Mouse (Mus musculus) MEL (cell line): ENCODE data around the gene Gm29609.

Experiments
- CHD1 ChIP-seq: IDR thresholded peaks from 2 replicates; pipeline ENCODE4 v1.6.1; 2012; ENCODE audit warnings: low read depth, mild to moderate bottlenecking, inconsistent platforms, low read length, improper control_type of control experiment
- CHD2 ChIP-seq: IDR thresholded peaks from 2 replicates; pipeline ENCODE4 v1.6.1; 2011; ENCODE audit warnings: low read length, improper control_type of control experiment
- CTCF ChIP-seq, 3 experiments: IDR thresholded peaks in 2 of 3; conservative IDR thresholded peaks in 1 of 3; 2 replicates each; pipeline ENCODE4 v1.5.1; 2011 to 2012; ENCODE audit warnings: low read length in 3 of 3, low read depth in 2 of 3, mild to moderate bottlenecking in 2 of 3, improper control_type of control experiment in 1 of 3, inconsistent platforms in 1 of 3, mixed read lengths in 1 of 3, moderate library complexity in 1 of 3; ENCODE audit not compliant: control insufficient read depth in 1 of 3, insufficient read depth in 1 of 3, poor library complexity in 1 of 3, severe bottlenecking in 1 of 3
- GABPA ChIP-seq: IDR thresholded peaks from 2 replicates; pipeline ENCODE4 v1.6.1; 2012; ENCODE audit warnings: low read depth, mild to moderate bottlenecking, inconsistent platforms, low read length, improper control_type of control experiment, moderate library complexity
- MAFK ChIP-seq: IDR thresholded peaks from 2 replicates; pipeline ENCODE4 v1.6.1; 2011; ENCODE audit warnings: low read depth, mild to moderate bottlenecking, low read length, improper control_type of control experiment, borderline replicate concordance
- POLR2A ChIP-seq, 2 experiments: IDR thresholded peaks; 2 replicates each; pipeline ENCODE4 v1.6.1; 2011 to 2012; ENCODE audit warnings: low read length in 2 of 2, mild to moderate bottlenecking in 2 of 2, control low read depth in 1 of 2, improper control_type of control experiment in 1 of 2, low read depth in 1 of 2, moderate library complexity in 1 of 2; ENCODE audit not compliant: control insufficient read depth in 1 of 2, insufficient read depth in 1 of 2, poor library complexity in 1 of 2
- POLR2AphosphoS2 ChIP-seq: IDR thresholded peaks from 2 replicates; pipeline ENCODE4 v1.6.1; 2011; ENCODE audit warnings: low read length, improper control_type of control experiment
- RAD21 ChIP-seq: IDR thresholded peaks from 2 replicates; pipeline ENCODE4 v1.6.1; 2011; ENCODE audit warnings: mild to moderate bottlenecking, low read depth, low read length, improper control_type of control experiment
- USF1 ChIP-seq: IDR thresholded peaks from 2 replicates; pipeline ENCODE4 v1.6.1; 2014; ENCODE audit warnings: low read depth, mild to moderate bottlenecking, inconsistent platforms, low read length, improper control_type of control experiment, moderate library complexity
- ZC3H11A ChIP-seq: IDR thresholded peaks from 2 replicates; pipeline ENCODE4 v1.6.1; 2012; ENCODE audit warnings: low read depth, mild to moderate bottlenecking, inconsistent platforms, low read length, improper control_type of control experiment
- ZMIZ1 ChIP-seq: IDR thresholded peaks from 2 replicates; pipeline ENCODE4 v1.6.1; 2012; ENCODE audit warnings: low read depth, mild to moderate bottlenecking, inconsistent platforms, low read length, improper control_type of control experiment, moderate library complexity
- ZNF384 ChIP-seq: IDR thresholded peaks from 2 replicates; pipeline ENCODE4 v1.6.1; 2012; ENCODE audit warnings: low read depth, mild to moderate bottlenecking, inconsistent platforms, low read length, improper control_type of control experiment

- TF ChIP-seq POLR2A (IDR thresholded peaks at IDR 0.05; ENCODE audit: control insufficient read depth in 1 of 2, insufficient read depth in 1 of 2, low read depth in 1 of 2, low read length in 2 of 2, poor library complexity in 1 of 2) (no peak), CHD2 (no peak), POLR2AphosphoS2 (no peak), CTCF (IDR thresholded peaks at IDR 0.05 in 2 of 3, conservative IDR thresholded peaks at IDR 0.05 in 1 of 3; ENCODE audit: control insufficient read depth in 1 of 3, insufficient read depth in 1 of 3, low read depth in 2 of 3, low read length in 3 of 3, poor library complexity in 1 of 3, severe bottlenecking in 1 of 3) (peak; percentile 47 to 78 (median 74)), CHD1 (no peak), ZNF384 (peak; percentile 67), USF1 (no peak), ZC3H11A (peak; percentile 50), RAD21 (peak; percentile 69), ZMIZ1 (no peak), GABPA (no peak), MAFK (no peak)
Observed at GRCm38 (mm10) chr5:31110781-31111180, 68.9 kb downstream of the Gm29609 start.
